Mouse (Mus musculus) midbrain, postnatal 0 days (tissue): Measurements from ENCODE around the gene Slc2a8. TPM values are rescaled to one million over a fixed set of nuclear protein-coding genes. Genes with fewer than 3 reads are reported as not detected.

Experiments
- ATAC-seq: fragments of 200-750 bp; cut with Nextera tagmentation; 2 replicates; pipeline ENCODE4 v1.8.0; 2017; ENCODE audit warnings: moderate number of reproducible peaks, mild to moderate bottlenecking, moderate TSS enrichment, moderate library complexity; ENCODE audit not compliant: low FRiP score
- DNase-seq: peaks from one replicate; pipeline ENCODE4 v3.0.0-alpha.2; 2015; ENCODE audit warnings: low spot score
- H3K27ac ChIP-seq: fragments of 300-500 bp; sonication (generic); 2 replicates; pipeline ENCODE4 v1.5.1; 2014; ENCODE audit warnings: low read depth, mild to moderate bottlenecking, low read length, mixed read lengths
- H3K27me3 ChIP-seq: fragments of 300-500 bp; sonication (generic); 2 replicates; pipeline ENCODE4 v1.6.1; 2014; ENCODE audit warnings: low read length, control low read depth, mixed read lengths; ENCODE audit not compliant: insufficient read depth
- H3K36me3 ChIP-seq: fragments of 300-500 bp; sonication (generic); 2 replicates; pipeline ENCODE4 v1.6.1; 2014; ENCODE audit warnings: low read length, control low read depth, mixed read lengths; ENCODE audit not compliant: insufficient read depth
- H3K4me1 ChIP-seq: fragments of 300-500 bp; sonication (generic); 2 replicates; pipeline ENCODE4 v1.6.1; 2014; ENCODE audit warnings: mild to moderate bottlenecking, control low read depth, antibody characterized with exemption, low read length, mixed read lengths; ENCODE audit not compliant: insufficient read depth
- H3K4me2 ChIP-seq: fragments of 300-500 bp; sonication (generic); 2 replicates; pipeline ENCODE4 v1.6.1; 2014; ENCODE audit warnings: low read depth, mild to moderate bottlenecking, low read length, mixed read lengths; ENCODE audit not compliant: poor library complexity, severe bottlenecking
- H3K4me3 ChIP-seq: fragments of 300-500 bp; sonication (generic); 2 replicates; pipeline ENCODE4 v1.5.1; 2014; ENCODE audit warnings: low read depth, mild to moderate bottlenecking, low read length, moderate library complexity
- H3K9ac ChIP-seq: fragments of 300-500 bp; sonication (generic); replicated peaks from 2 replicates; pipeline ENCODE4 v1.6.1; 2014; ENCODE audit warnings: mild to moderate bottlenecking, low read length, moderate library complexity, mixed read lengths; ENCODE audit not compliant: poor library complexity, severe bottlenecking
- H3K9me3 ChIP-seq: fragments of 300-500 bp; sonication (generic); 2 replicates; pipeline ENCODE4 v1.6.1; 2016; ENCODE audit warnings: low read length, control low read depth
- CTCF ChIP-seq: IDR thresholded peaks from 2 replicates; pipeline ENCODE4 v1.5.1; 2016; ENCODE audit warnings: antibody characterized with exemption, mild to moderate bottlenecking
- WGBS: fragments of 180-500 bp; shearing (Covaris S2); extraction: QIAGEN DNeasy Blood & Tissue Kit; methylation state at CpG from one replicate; pipeline ENCODE4 v1.1.7; 2014; 5-methylcytosine and 5-hydroxymethylcytosine counted together
- polyA plus RNA-seq: library from polyadenylated mRNA; unstranded; fragments of >200 nt; fragmentation: Nextera tagmentation; extraction: Ambion mirVana; gene quantifications from 2 replicates; pipeline ENCODE4 v1.2.1, GENCODE M21; 2015
- total RNA-seq: library from RNA; depleted of rRNA; stranded (reverse); fragments of >200 nt; gene quantifications from 2 replicates; pipeline ENCODE4 v1.2.3, GENCODE M21; 2014

The Slc2a8 gene
- total and polyA plus RNA-seq, 2 experiments from 2014 or later, result 30.7 to 34.6 TPM

DNA sequence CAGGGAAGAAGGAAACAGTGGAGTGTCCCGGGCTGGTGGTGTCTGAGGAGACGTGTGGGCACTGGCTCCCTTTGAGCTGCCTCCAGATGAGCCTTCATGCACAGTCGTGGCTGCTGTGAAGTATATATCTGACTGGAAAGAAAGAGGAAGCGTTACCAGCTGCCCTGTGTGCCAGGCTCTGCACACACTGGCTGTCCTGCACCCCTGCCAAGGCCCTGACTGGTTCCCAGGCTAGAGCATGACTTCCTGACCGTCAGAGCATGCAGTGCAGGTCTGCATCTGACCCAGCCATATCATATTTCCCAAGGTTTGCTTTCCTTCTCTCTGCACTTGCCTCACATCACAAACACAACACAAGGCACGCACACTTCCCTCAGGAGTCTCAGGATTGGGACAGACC is 10.2 kb upstream of the Slc2a8 start:
- Histone ChIP-seq H3K4me3 (no peak overlapping the region), H3K27ac (no peak overlapping the region), H3K4me1 (no peaks in the 10 kb centered on the region), H3K9me3 (no peaks in the 10 kb centered on the region), H3K27me3 (no peaks in the 10 kb centered on the region), H3K9ac (no peak overlapping the region), H3K4me2 (no peak overlapping the region), H3K36me3 (peaks cover 21% of the 10 kb centered on the region)
- DNase-seq, result no peak
- ATAC-seq, result no peak
- no peak for TF ChIP-seq CTCF
- 74% methylated on average over 6 of the region's 6 CpGs for WGBS

DNA sequence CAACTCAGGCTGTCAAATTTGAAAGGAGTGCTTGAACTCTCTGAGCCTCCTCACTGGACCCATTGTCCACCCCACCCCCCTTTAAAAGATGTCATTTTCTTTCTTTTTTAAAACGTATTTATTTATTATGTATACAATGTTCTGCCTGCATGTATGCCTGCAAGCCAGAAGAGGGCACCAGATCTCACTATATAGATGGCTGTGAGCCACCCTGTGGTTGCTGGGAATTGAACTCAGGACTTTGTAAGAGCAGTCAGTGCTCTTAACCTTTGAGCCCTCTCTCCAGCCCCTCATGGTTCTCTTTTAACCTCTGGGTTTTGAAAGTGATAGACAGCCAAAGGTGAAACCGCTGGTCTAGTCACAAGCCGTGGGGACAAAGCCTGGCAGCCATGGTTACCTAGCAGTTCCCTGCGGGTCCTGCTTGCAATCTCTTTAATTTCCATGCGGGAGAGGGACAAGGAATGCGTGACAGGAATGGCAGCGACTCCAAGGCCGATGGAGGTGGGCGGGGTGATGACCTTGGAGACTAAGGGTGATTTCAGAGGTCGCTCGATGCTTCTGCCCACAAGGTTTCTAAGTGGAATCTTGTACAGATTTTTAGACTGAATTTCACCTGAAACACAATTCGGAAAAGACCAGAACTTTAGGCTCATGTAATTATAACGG is 8.4 kb upstream of the Slc2a8 start:
- Histone ChIP-seq H3K27me3 (no peaks in the 10 kb centered on the region), H3K4me2 (no peak overlapping the region), H3K4me1 (no peaks in the 10 kb centered on the region), H3K9ac (no peak overlapping the region), H3K36me3 (peaks cover 24% of the 10 kb centered on the region), H3K9me3 (no peaks in the 10 kb centered on the region), H3K27ac (no peak overlapping the region), H3K4me3 (no peak overlapping the region)
- peak; percentile 73 for TF ChIP-seq CTCF
- DNase-seq, result no peak
- no peak for ATAC-seq
- WGBS, result 47% methylated on average over 13 of the region's 13 CpGs

DNA sequence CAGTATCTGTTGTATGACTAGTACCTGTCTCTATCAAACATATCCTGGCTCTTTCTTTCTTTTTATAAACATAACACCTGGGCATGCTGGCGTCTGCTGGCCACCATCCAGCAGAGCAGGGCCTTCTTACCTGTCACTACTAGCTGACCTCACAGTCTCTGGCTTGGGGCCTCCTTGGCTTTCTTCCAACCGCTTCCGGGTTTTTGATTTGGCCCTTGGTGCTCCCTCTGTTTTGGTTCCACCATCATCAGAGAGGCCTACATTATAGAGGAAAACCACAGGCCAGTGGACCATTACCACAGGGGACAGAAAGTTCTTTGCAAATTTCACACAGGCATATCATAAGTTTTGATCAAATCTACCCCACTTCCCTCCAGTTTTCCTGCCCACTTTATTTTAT is 7.5 kb upstream of the Slc2a8 start:
- Histone ChIP-seq H3K27me3 (no peaks in the 10 kb centered on the region), H3K9me3 (no peaks in the 10 kb centered on the region), H3K9ac (no peak overlapping the region), H3K27ac (no peak overlapping the region), H3K36me3 (peaks cover 16% of the 10 kb centered on the region), H3K4me2 (no peak overlapping the region), H3K4me1 (no peaks in the 10 kb centered on the region), H3K4me3 (no peak overlapping the region)
- DNase-seq (no peak), ATAC-seq (no peak)
- WGBS, result 78% methylated on average over 3 of the region's 3 CpGs
- no peak for TF ChIP-seq CTCF

DNA sequence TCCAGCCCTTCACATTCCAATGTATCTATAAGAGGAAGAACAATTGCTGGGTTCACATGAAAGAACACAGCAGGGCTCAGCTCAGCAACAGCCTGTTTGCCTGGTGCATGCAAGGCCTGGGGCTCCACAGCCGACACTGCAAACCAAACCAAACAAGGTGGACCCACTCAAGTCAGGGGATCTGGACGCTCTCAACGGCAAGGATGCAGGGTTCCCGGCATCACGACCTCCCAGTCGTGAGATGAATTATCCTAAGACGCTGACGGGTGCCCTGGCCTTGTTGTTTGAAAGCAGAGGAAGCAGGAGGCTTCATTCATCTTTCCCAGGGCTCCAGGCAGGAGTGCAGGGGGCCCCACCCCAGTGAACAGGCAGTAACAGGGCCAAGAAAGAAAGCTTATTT is 4.0 kb upstream of the Slc2a8 start:
- Histone ChIP-seq H3K4me3 (no peak overlapping the region), H3K36me3 (peaks cover 7% of the 10 kb centered on the region), H3K27me3 (no peaks in the 10 kb centered on the region), H3K27ac (no peak overlapping the region), H3K9ac (no peak overlapping the region), H3K4me2 (no peak overlapping the region), H3K4me1 (no peaks in the 10 kb centered on the region), H3K9me3 (no peaks in the 10 kb centered on the region)
- TF ChIP-seq CTCF, result no peak
- DNase-seq (no peak), ATAC-seq (no peak)
- whole genome bisulfite sequencing, result 67% methylated on average over 8 of the region's 8 CpGs

DNA sequence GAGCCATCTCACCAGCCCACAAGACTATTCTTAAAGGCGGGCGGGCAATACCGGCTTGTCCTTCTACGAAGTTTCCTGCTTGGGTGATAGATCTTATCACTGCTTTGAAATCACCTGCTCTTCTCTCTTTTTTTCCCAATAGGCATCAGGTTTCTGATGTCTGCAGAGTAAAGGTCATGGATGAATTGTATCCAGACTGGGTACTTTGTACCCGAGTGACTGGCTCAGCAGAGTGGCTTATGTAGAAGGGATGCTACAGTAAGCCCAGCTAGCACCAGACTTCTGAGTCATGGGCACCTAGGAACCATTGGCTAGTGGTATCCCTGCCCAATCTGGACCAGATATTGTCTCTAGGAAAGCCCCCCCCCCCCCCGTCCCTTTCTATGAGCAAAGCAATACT is 1.7 kb upstream of the Slc2a8 start:
- H3K4me1 ChIP-seq, result no peaks in the 10 kb centered on the region
- H3K27ac ChIP-seq, result no peak overlapping the region
- H3K9me3 ChIP-seq, result no peaks in the 10 kb centered on the region
- H3K27me3 ChIP-seq, result no peaks in the 10 kb centered on the region
- WGBS, result 58% methylated on average over 6 of the region's 6 CpGs
- peaks cover 7% of the 10 kb centered on the region for H3K36me3 ChIP-seq
- no peak overlapping the region for H3K4me2 ChIP-seq
- TF ChIP-seq CTCF, result no peak
- no peak overlapping the region for H3K9ac ChIP-seq
- ATAC-seq, result no peak
- H3K4me3 ChIP-seq, result no peak overlapping the region
- no peak for DNase-seq

DNA sequence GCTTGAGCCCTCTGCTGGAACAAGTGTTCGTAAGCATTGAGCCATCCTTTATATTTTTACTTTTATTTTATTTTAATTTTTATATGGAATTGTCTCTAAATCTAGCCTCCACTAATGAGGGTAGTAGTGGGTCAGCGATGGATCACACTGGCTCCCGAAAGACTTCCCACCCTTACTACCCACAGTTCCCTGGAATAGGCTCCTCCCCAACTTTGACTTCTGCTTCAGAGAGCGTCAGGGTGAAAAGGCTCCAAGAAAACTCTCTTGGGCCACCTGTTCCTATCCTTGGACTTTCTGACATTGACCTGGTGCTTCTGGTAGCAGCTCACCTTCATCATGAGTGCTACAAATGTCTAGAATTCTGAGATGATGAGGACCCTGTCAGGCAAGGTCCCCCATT is 817 bp upstream of the Slc2a8 start:
- H3K9ac ChIP-seq, result no peak overlapping the region
- peaks cover 12% of the 10 kb centered on the region for H3K36me3 ChIP-seq
- ATAC-seq (no peak), DNase-seq (no peak)
- no peaks in the 10 kb centered on the region for H3K4me1 ChIP-seq
- no peak overlapping the region for H3K27ac ChIP-seq
- H3K4me2 ChIP-seq, result peak overlapping the region; percentile 95
- no peaks in the 10 kb centered on the region for H3K9me3 ChIP-seq
- peak; percentile 35; the same call in 1 of the 2 replicates for TF ChIP-seq CTCF
- H3K4me3 ChIP-seq, result peak overlapping the region; percentile 80; the same call in 1 of the 2 replicates
- H3K27me3 ChIP-seq, result no peaks in the 10 kb centered on the region
- WGBS, result 3% methylated on average over 4 of the region's 4 CpGs
